ENCODE assay signal across 9 mouse cellular contexts in the genomic region with DNA sequence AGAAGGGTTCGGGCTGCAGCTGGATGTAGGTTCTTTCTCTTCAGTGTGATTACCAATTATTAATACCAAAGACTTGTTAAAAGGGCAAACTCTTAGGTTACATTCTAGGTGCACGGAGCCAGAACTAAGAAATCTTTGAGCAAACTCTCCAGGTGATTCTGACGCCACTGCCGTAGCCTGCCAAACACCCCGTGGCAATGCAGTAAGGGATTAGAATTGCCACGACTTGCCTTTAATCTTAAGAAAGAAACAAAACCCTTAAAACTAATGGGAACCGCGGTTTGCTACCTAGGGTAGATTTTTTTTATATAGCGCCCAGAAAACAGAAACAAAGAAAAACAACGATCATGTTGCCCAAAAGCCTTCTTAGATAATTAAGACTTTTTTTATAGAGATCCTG. TPM values are rescaled to one million over a fixed set of nuclear protein-coding genes. Genes with fewer than 3 reads are reported as not detected.
DNase-seq lines count a peak whose midpoint lies in the region; ATAC-seq and TF ChIP-seq lines count a peak whose summit lies in the region.
"Had no signal": no experiment of that assay in that cellular context is flagged by ENCODE, and none has a peak within 500 bp of the region (broad histone marks: within the 10 kb centered on the region; RNA-seq: fewer than 3 reads in every experiment).

No protein-coding gene starts in this region.

- peak overlapping the region; percentile 91 for H3K27ac ChIP-seq in limb, embryonic 14.5 days (replicated peaks; ENCODE audit: low read depth, low read length)

- peaks cover 4% of the 10 kb centered on the region for H3K27me3 ChIP-seq in megakaryocyte, embryonic 14.5 days (replicated peaks)
- H3K27me3 ChIP-seq in limb, embryonic 14.5 days (ENCODE audit: control insufficient read depth, insufficient read depth, low read length) = no peaks in the 10 kb centered on the region
- H3K27me3 ChIP-seq in splenic B cell, adult 2 months (ENCODE audit: control insufficient read depth, insufficient read depth, low read length, poor library complexity, severe bottlenecking) = no peaks in the 10 kb centered on the region

- no peak for TF ChIP-seq POLR2A in limb, embryonic 14.5 days (IDR thresholded peaks at IDR 0.05; ENCODE audit: borderline replicate concordance, extremely low read depth, insufficient read depth, insufficient read length)

- DNase-seq in CD4-positive, CD25-positive, alpha-beta regulatory T cell, adult 2 months (ENCODE audit: low read depth, low spot score) = peak; percentile 20
- peak; percentile 31 for DNase-seq in limb, embryonic 14.5 days (ENCODE audit: low spot score)
- peak; percentile 9 for DNase-seq in splenic B cell, adult 2 months (ENCODE audit: low read depth, low spot score)
- no peak for DNase-seq in gastrocnemius, adult 8-10 months (ENCODE audit: low spot score in 2 of 2)
- no peak for DNase-seq in cerebellum, adult 8-10 months

- peak overlapping the region; percentile 80 for H3K9ac ChIP-seq in limb, embryonic 14.5 days (ENCODE audit: low read depth, low read length, severe bottlenecking)

- H3K4me3 ChIP-seq in megakaryocyte, embryonic 14.5 days (replicated peaks) = peak overlapping the region; percentile 96
- peak overlapping the region; percentile 67 for H3K4me3 ChIP-seq in limb, embryonic 14.5 days (replicated peaks; ENCODE audit: low read length)

- 2% methylated on average over 10 of the region's 10 CpGs for WGBS in limb, embryonic 14.5 days

- no peaks in the 10 kb centered on the region for H3K36me3 ChIP-seq in megakaryocyte, embryonic 14.5 days (replicated peaks; ENCODE audit: low read length)
- no peaks in the 10 kb centered on the region for H3K36me3 ChIP-seq in limb, embryonic 14.5 days (ENCODE audit: control insufficient read depth, insufficient read depth, low read length)
- H3K36me3 ChIP-seq in splenic B cell, adult 2 months (ENCODE audit: control insufficient read depth, insufficient read depth, low read length, poor library complexity, severe bottlenecking) = no peaks in the 10 kb centered on the region

- no peaks in the 10 kb centered on the region for H3K9me3 ChIP-seq in megakaryocyte, embryonic 14.5 days
- H3K9me3 ChIP-seq in limb, embryonic 14.5 days (ENCODE audit: control insufficient read depth, low read length) = no peaks in the 10 kb centered on the region

- peak overlapping the region; percentile 78 for H3K4me2 ChIP-seq in limb, embryonic 14.5 days (replicated peaks; ENCODE audit: low read depth, low read length, severe bottlenecking)

- ATAC-seq in CD4-positive, CD25-positive, alpha-beta regulatory T cell, adult 4 months = no peak
- no peak for ATAC-seq in megakaryocyte, adult 5-6 weeks (ENCODE audit: poor library complexity, severe bottlenecking)
- no peak for ATAC-seq in limb, embryonic 14.5 days (ENCODE audit: low FRiP score, low read depth)

- H3K4me1 ChIP-seq in megakaryocyte, embryonic 14.5 days = peaks cover 33% of the 10 kb centered on the region
- peaks cover 27% of the 10 kb centered on the region for H3K4me1 ChIP-seq in limb, embryonic 14.5 days (ENCODE audit: control insufficient read depth, insufficient read depth, low read length)

RNA-seq across cellular contexts. Expression of a gene that starts 0.9 kb away (rescaled TPM):
- polyA plus RNA-seq in CD4-positive, CD25-positive, alpha-beta regulatory T cell, adult 4 months (2017; shearing (Covaris generic)) = 10 to 100 TPM; 26.4 to 27.2 TPM
- 3.6 and 18.3 TPM in 2 replicates for polyA plus RNA-seq in megakaryocyte, embryonic 14.5 days (2012; ENCODE audit: insufficient read depth, low replicate concordance)
- total RNA-seq in megakaryocyte, adult 5-6 weeks (2015) = 379 and 399 TPM in 2 replicates
- 518 and 538 TPM in 2 replicates for total RNA-seq in megakaryocyte, adult 5-6 weeks (2017)
- polyA plus RNA-seq in limb, embryonic 14.5 days (2012; rRNA removed) = 88.1 and 111 TPM in 2 replicates
- 420 and 437 TPM in 2 replicates for polyA plus RNA-seq in limb, embryonic 14.5 days (2014; fragmentation: Nextera tagmentation; extraction: Ambion mirVana)
- total RNA-seq in gastrocnemius, adult 8-10 months (2022) = 10 to 100 TPM; 14.8 to 23.9 (median 20.0) TPM

RNA-seq across cellular contexts. Expression of a gene that starts 51.2 kb away (rescaled TPM):
- not detected for polyA plus RNA-seq in CD4-positive, CD25-positive, alpha-beta regulatory T cell, adult 4 months (2017; shearing (Covaris generic))
- polyA plus RNA-seq in megakaryocyte, embryonic 14.5 days (2012; ENCODE audit: insufficient read depth, low replicate concordance) = 0.31 TPM in 1 of 2 replicates, not detected in the other
- 0.41 TPM in 1 of 2 replicates, not detected in the other for total RNA-seq in megakaryocyte, adult 5-6 weeks (2015)
- total RNA-seq in megakaryocyte, adult 5-6 weeks (2017) = 0.73 and 0.99 TPM in 2 replicates
- polyA plus RNA-seq in limb, embryonic 14.5 days (2012; rRNA removed) = 1.9 and 2.2 TPM in 2 replicates
- polyA plus RNA-seq in limb, embryonic 14.5 days (2014; fragmentation: Nextera tagmentation; extraction: Ambion mirVana) = 2.3 and 3.1 TPM in 2 replicates
- under 1 TPM in 2 of 4 experiments, not detected in 2; 0.19 to 0.22 TPM for total RNA-seq in gastrocnemius, adult 8-10 months (2022)
- total RNA-seq: hematopoietic stem cell, adult 5-6 weeks had no signal

Comparison
In these comparisons a context has a peak if more than half of its experiments do, and no peak if none do; other contexts are left out.
1. DNase-seq: peak in CD4-positive, CD25-positive, alpha-beta regulatory T cell, adult 2 months (single experiment), limb, embryonic 14.5 days (single experiment) and splenic B cell, adult 2 months (single experiment); none in gastrocnemius, adult 8-10 months (0 of 2) and cerebellum, adult 8-10 months (single experiment).